30 mouse cellular contexts compared by ENCODE assay signal in the genomic region with DNA sequence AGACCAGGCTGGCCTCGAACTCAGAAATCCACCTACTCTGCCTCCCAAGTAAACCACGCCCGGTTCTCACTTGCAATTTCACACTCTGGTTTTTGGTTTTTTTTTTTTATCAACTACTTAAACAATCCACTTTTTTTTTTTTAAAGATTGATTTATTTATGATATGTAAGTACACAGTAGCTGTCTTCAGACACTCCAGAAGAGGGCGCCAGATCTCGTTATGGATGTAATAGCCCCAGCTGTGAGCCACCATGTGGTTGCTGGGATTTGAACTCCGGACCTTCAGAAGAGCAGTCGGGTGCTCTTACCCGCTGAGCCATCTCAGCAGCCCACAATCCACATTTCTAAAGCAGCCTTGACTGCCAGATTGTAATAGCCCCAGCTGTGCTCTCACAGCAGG. TPM values are rescaled to one million over a fixed set of nuclear protein-coding genes. Genes with fewer than 3 reads are reported as not detected.
DNase-seq lines count a peak whose midpoint lies in the region; ATAC-seq and TF ChIP-seq lines count a peak whose summit lies in the region.
"Had no signal": no experiment of that assay in that cellular context is flagged by ENCODE, and none has a peak within 500 bp of the region (broad histone marks: within the 10 kb centered on the region; RNA-seq: fewer than 3 reads in every experiment).

No protein-coding gene starts in this region.

- no peaks in the 10 kb centered on the region for H3K4me1 ChIP-seq in hindbrain, postnatal 0 days (ENCODE audit: insufficient read depth, low read length)
- no peaks in the 10 kb centered on the region for H3K4me1 ChIP-seq in hindbrain, embryonic 11.5 days (replicated peaks; ENCODE audit: control insufficient read depth, insufficient read depth, low read length)
- no peaks in the 10 kb centered on the region for H3K4me1 ChIP-seq in liver, adult 2 months (ENCODE audit: control insufficient read depth, insufficient read depth, low read length)
- no peaks in the 10 kb centered on the region for H3K4me1 ChIP-seq in liver, embryonic 11.5 days (replicated peaks; ENCODE audit: control insufficient read depth, insufficient read depth, low read length)
- H3K4me1 ChIP-seq in CH12.LX (ENCODE audit: control insufficient read depth in 1 of 2, insufficient read depth in 2 of 2): peaks cover 0 to 3% of the 10 kb centered on the region in 2 experiments; a peak in 1 of 4 replicates
- no peaks in the 10 kb centered on the region for H3K4me1 ChIP-seq in midbrain, postnatal 0 days (ENCODE audit: insufficient read depth, low read length)
- H3K4me1 ChIP-seq: embryonic facial prominence, embryonic 13.5 days; heart, embryonic 10.5 days; heart, embryonic 15.5 days; hindbrain, embryonic 13.5 days; limb, embryonic 13.5 days; neural tube, embryonic 15.5 days had no signal

- no peak for DNase-seq in hindbrain, postnatal 0 days (ENCODE audit: low spot score)
- no peak for DNase-seq in hindbrain, embryonic 11.5 days (ENCODE audit: low spot score)
- no peak for DNase-seq in liver, adult 2 months (ENCODE audit: extremely low read depth, low read depth, low spot score)
- no peak for DNase-seq in liver, embryonic 11.5 days (ENCODE audit: low spot score)
- DNase-seq in CH12.LX (ENCODE audit: extremely low read depth): no peak
- no peak for DNase-seq in Patski (ENCODE audit: low read depth, low spot score)
- no peak for DNase-seq in midbrain, postnatal 0 days (ENCODE audit: low spot score)
- DNase-seq: adrenal gland, postnatal 25 days; cerebellum, adult 11-12 months; cerebellum, adult 9-11 months; heart, postnatal 36 days; kidney, adult 2 months; layer of hippocampus, adult 9-11 months; lung, postnatal 10 days; midbrain, embryonic 14.5 days; right cerebral cortex, postnatal 25 days; spleen, adult 18-20 months; thymus, adult 18-20 months; thymus, postnatal 25 days had no signal

- TF ChIP-seq EP300 in CH12.LX (IDR thresholded peaks at IDR 0.05; ENCODE audit: low read length): no peak

- TF ChIP-seq POLR2A in liver, adult 2 months (IDR thresholded peaks at IDR 0.05; ENCODE audit: extremely low read depth, insufficient read depth, low read length): no peak
- TF ChIP-seq POLR2A in CH12.LX (IDR thresholded peaks at IDR 0.05; ENCODE audit: low read depth, low read length): 0 out of 2 replicates have a peak, but pooled peaks have one; percentile 11

- no peak overlapping the region for H3K4me3 ChIP-seq in hindbrain, postnatal 0 days (ENCODE audit: low read length)
- no peak overlapping the region for H3K4me3 ChIP-seq in hindbrain, embryonic 11.5 days (ENCODE audit: low read depth, low read length)
- H3K4me3 ChIP-seq in liver, adult 2 months (ENCODE audit: insufficient read depth, low read depth, low read length): no peak overlapping the region
- H3K4me3 ChIP-seq in liver, embryonic 11.5 days (ENCODE audit: low read depth, low read length): no peak overlapping the region
- no peak overlapping the region for H3K4me3 ChIP-seq in CH12.LX (replicated peaks in 1 of 3; ENCODE audit: low read depth in 2 of 3, low read length in 2 of 3, poor library complexity in 1 of 3)
- no peak overlapping the region for H3K4me3 ChIP-seq in midbrain, postnatal 0 days (ENCODE audit: low read depth, low read length)
- H3K4me3 ChIP-seq: embryonic facial prominence, embryonic 13.5 days; heart, embryonic 10.5 days; heart, embryonic 15.5 days; hindbrain, embryonic 13.5 days; limb, embryonic 13.5 days; neural tube, embryonic 15.5 days had no signal

- POLR2A ChIA-PET in Patski (lab: Charles Lee): interaction anchor here (0.6 kb wide), 2 partner anchors 37 to 193 kb away, joined by 5 to 6 read pairs; no protein-coding TSS in a partner anchor

- 85% methylated on average over 8 of the region's 8 CpGs for WGBS in hindbrain, postnatal 0 days
- WGBS in hindbrain, embryonic 11.5 days: 83% methylated on average over 8 of the region's 8 CpGs
- 87% methylated on average over 8 of the region's 8 CpGs for WGBS in liver, adult 2 months
- WGBS in liver, embryonic 11.5 days: 82% methylated on average over 8 of the region's 8 CpGs
- whole genome bisulfite sequencing in midbrain, postnatal 0 days: 89% methylated on average over 8 of the region's 8 CpGs

- dilution Hi-C loops in CH12.LX (cut with MboI; ENCODE audit: extremely low pct_ligation_motif_present, extremely low pct_unique_long_range_greater_than_20kb, low sequenced_read_pairs): no loop called here

- H3K27me3 ChIP-seq in hindbrain, postnatal 0 days (ENCODE audit: insufficient read depth, low read length): no peaks in the 10 kb centered on the region
- no peaks in the 10 kb centered on the region for H3K27me3 ChIP-seq in hindbrain, embryonic 11.5 days (ENCODE audit: control insufficient read depth, insufficient read depth, low read length)
- H3K27me3 ChIP-seq in liver, adult 2 months (ENCODE audit: control insufficient read depth, insufficient read depth, low read length): no peaks in the 10 kb centered on the region
- H3K27me3 ChIP-seq in liver, embryonic 11.5 days (replicated peaks; ENCODE audit: control insufficient read depth, insufficient read depth, low read length): no peaks in the 10 kb centered on the region
- H3K27me3 ChIP-seq in CH12.LX (replicated peaks) (no peaks in the 10 kb centered on the region), Patski (no peaks in the 10 kb centered on the region)
- H3K27me3 ChIP-seq in midbrain, postnatal 0 days (ENCODE audit: insufficient read depth, low read length): no peaks in the 10 kb centered on the region
- H3K27me3 ChIP-seq: embryonic facial prominence, embryonic 13.5 days; heart, embryonic 15.5 days; hindbrain, embryonic 13.5 days; limb, embryonic 13.5 days; neural tube, embryonic 15.5 days had no signal

- 0 out of 2 replicates have a peak, but pooled peaks have one; percentile 12 for TF ChIP-seq CTCF in hindbrain, postnatal 0 days (IDR thresholded peaks at IDR 0.05; ENCODE audit: low read depth)
- TF ChIP-seq CTCF in liver, adult 2 months (IDR thresholded peaks at IDR 0.05; ENCODE audit: low read depth, low read length): peak; percentile 19; the same call in 1 of the 2 replicates
- TF ChIP-seq CTCF in CH12.LX (conservative IDR thresholded peaks at IDR 0.05 in 1 of 2, IDR thresholded peaks at IDR 0.05 in 1 of 2; ENCODE audit: low read depth in 2 of 2, low read length in 2 of 2): peak in 1 of 2 experiments; percentile 52; a peak in 2 of 4 replicates
- peak; percentile 46 for TF ChIP-seq CTCF in Patski (IDR thresholded peaks at IDR 0.05)
- no peak for TF ChIP-seq CTCF in midbrain, postnatal 0 days (IDR thresholded peaks at IDR 0.05)

- H3K79me2 ChIP-seq in liver, adult 2 months (ENCODE audit: control insufficient read depth, insufficient read depth, low read length): no peaks in the 10 kb centered on the region
- no peaks in the 10 kb centered on the region for H3K79me2 ChIP-seq in CH12.LX (replicated peaks; ENCODE audit: control insufficient read depth, extremely low read depth, insufficient read depth, poor library complexity, severe bottlenecking)

- no peak overlapping the region for H3K9ac ChIP-seq in hindbrain, postnatal 0 days (replicated peaks; ENCODE audit: low read length)
- H3K9ac ChIP-seq in hindbrain, embryonic 11.5 days (ENCODE audit: low read depth, low read length): no peak overlapping the region
- H3K9ac ChIP-seq in liver, adult 2 months (ENCODE audit: low read depth, low read length): no peak overlapping the region
- H3K9ac ChIP-seq in liver, embryonic 11.5 days (ENCODE audit: low read depth, low read length): no peak overlapping the region
- H3K9ac ChIP-seq in CH12.LX (ENCODE audit: insufficient read depth, low read depth): no peak overlapping the region
- H3K9ac ChIP-seq in midbrain, postnatal 0 days (replicated peaks; ENCODE audit: low read length, poor library complexity, severe bottlenecking): no peak overlapping the region
- H3K9ac ChIP-seq: embryonic facial prominence, embryonic 13.5 days; heart, embryonic 15.5 days; hindbrain, embryonic 13.5 days; limb, embryonic 13.5 days; neural tube, embryonic 15.5 days had no signal

- in situ Hi-C loops in CH12.LX (cut with MboI; ENCODE audit: low pct_ligation_motif_present, low pct_unique_long_range_greater_than_20kb, low sequenced_read_pairs) (loop anchor here (25.0 kb wide), 1 partner anchor 910 kb away; no protein-coding TSS in a partner anchor), Patski (cut with MboI; ENCODE audit: low pct_unique_long_range_greater_than_20kb) (loop anchor here (25.0 kb wide), 2 partner anchors 110 to 484 kb away; no protein-coding TSS in a partner anchor)

- H3K27ac ChIP-seq in hindbrain, postnatal 0 days: no peak overlapping the region
- H3K27ac ChIP-seq in hindbrain, embryonic 11.5 days (ENCODE audit: low read depth, low read length): no peak overlapping the region
- no peak overlapping the region for H3K27ac ChIP-seq in liver, adult 2 months (replicated peaks; ENCODE audit: insufficient read depth, low read depth, low read length)
- H3K27ac ChIP-seq in liver, embryonic 11.5 days (ENCODE audit: low read depth, low read length): no peak overlapping the region
- H3K27ac ChIP-seq in CH12.LX (ENCODE audit: insufficient read depth, low read depth): no peak overlapping the region
- H3K27ac ChIP-seq in midbrain, postnatal 0 days (ENCODE audit: low read depth, low read length): no peak overlapping the region
- H3K27ac ChIP-seq: embryonic facial prominence, embryonic 13.5 days; heart, embryonic 10.5 days; heart, embryonic 15.5 days; hindbrain, embryonic 13.5 days; limb, embryonic 13.5 days; neural tube, embryonic 15.5 days had no signal

- H3K9me3 ChIP-seq in hindbrain, postnatal 0 days (ENCODE audit: low read length): no peaks in the 10 kb centered on the region
- H3K9me3 ChIP-seq in hindbrain, embryonic 11.5 days (ENCODE audit: control insufficient read depth, low read length): no peaks in the 10 kb centered on the region
- no peaks in the 10 kb centered on the region for H3K9me3 ChIP-seq in liver, embryonic 11.5 days (ENCODE audit: control insufficient read depth, low read length)
- H3K9me3 ChIP-seq in CH12.LX (replicated peaks; ENCODE audit: low read length): no peaks in the 10 kb centered on the region
- H3K9me3 ChIP-seq in midbrain, postnatal 0 days (ENCODE audit: low read length): no peaks in the 10 kb centered on the region
- H3K9me3 ChIP-seq: embryonic facial prominence, embryonic 13.5 days; G1E; heart, embryonic 10.5 days; heart, embryonic 15.5 days; hindbrain, embryonic 13.5 days; limb, embryonic 13.5 days; neural tube, embryonic 15.5 days had no signal

- CTCF ChIA-PET in Patski (lab: Charles Lee): interaction anchor here (1.0 kb wide), 1 partner anchor 11 kb away, joined by 4 read pairs; no protein-coding TSS in a partner anchor

- H3K36me3 ChIP-seq in hindbrain, postnatal 0 days (ENCODE audit: insufficient read depth, low read length): peaks cover 8% of the 10 kb centered on the region
- H3K36me3 ChIP-seq in hindbrain, embryonic 11.5 days (ENCODE audit: control insufficient read depth, insufficient read depth, low read length): no peaks in the 10 kb centered on the region
- H3K36me3 ChIP-seq in liver, adult 2 months (ENCODE audit: control insufficient read depth, insufficient read depth, low read length): peaks cover 5% of the 10 kb centered on the region; the same call in 1 of the 2 replicates
- H3K36me3 ChIP-seq in liver, embryonic 11.5 days (ENCODE audit: control insufficient read depth, insufficient read depth, low read length): peaks cover 10% of the 10 kb centered on the region; the same call in 1 of the 2 replicates
- peaks cover 9 to 44% of the 10 kb centered on the region in 2 experiments for H3K36me3 ChIP-seq in CH12.LX (replicated peaks in 1 of 2; ENCODE audit: control insufficient read depth in 1 of 2, insufficient read depth in 1 of 2, low read length in 1 of 2)
- peaks cover 5% of the 10 kb centered on the region for H3K36me3 ChIP-seq in midbrain, postnatal 0 days (ENCODE audit: insufficient read depth, low read length)

- no peak for ATAC-seq in hindbrain, postnatal 0 days
- no peak for ATAC-seq in hindbrain, embryonic 11.5 days (ENCODE audit: low FRiP score)
- ATAC-seq in liver, embryonic 11.5 days (replicated peaks; ENCODE audit: low FRiP score): no peak
- no peak for ATAC-seq in Patski
- ATAC-seq in granulocyte monocyte progenitor cell, adult 5-6 weeks (replicated peaks; ENCODE audit: poor library complexity, severe bottlenecking): no peak
- ATAC-seq in midbrain, postnatal 0 days (ENCODE audit: low FRiP score): no peak
- ATAC-seq: CD4-positive, CD25-positive, alpha-beta regulatory T cell, adult 4 months; forebrain, embryonic 16.5 days; inflammation-experienced regulatory T-cells, adult 6 months had no signal

- H3K4me2 ChIP-seq in hindbrain, postnatal 0 days (ENCODE audit: low read depth, low read length): no peak overlapping the region
- H3K4me2 ChIP-seq in hindbrain, embryonic 11.5 days (replicated peaks; ENCODE audit: low read depth, low read length): no peak overlapping the region
- no peak overlapping the region for H3K4me2 ChIP-seq in liver, embryonic 11.5 days
- H3K4me2 ChIP-seq in CH12.LX (ENCODE audit: insufficient read depth, low read depth, poor library complexity, severe bottlenecking): no peak overlapping the region
- H3K4me2 ChIP-seq in midbrain, postnatal 0 days (ENCODE audit: low read depth, low read length, poor library complexity, severe bottlenecking): no peak overlapping the region
- H3K4me2 ChIP-seq: embryonic facial prominence, embryonic 13.5 days; heart, embryonic 15.5 days; hindbrain, embryonic 13.5 days; limb, embryonic 13.5 days; neural tube, embryonic 15.5 days had no signal

- TF ChIP-seq RAD21 in CH12.LX (IDR thresholded peaks at IDR 0.05; ENCODE audit: low read depth, low read length): no peak; the same call in none of the 2 replicates

RNA-seq across cellular contexts. Expression of a gene that starts 23.5 kb away (rescaled TPM):
- 26.9 and 27.2 TPM in 2 replicates for total RNA-seq in hindbrain, postnatal 0 days (2014; rRNA removed)
- polyA plus RNA-seq in hindbrain, postnatal 0 days (2015; fragmentation: Nextera tagmentation; extraction: Ambion mirVana): 149 and 153 TPM in 2 replicates
- 224 and 230 TPM in 2 replicates for polyA plus RNA-seq in hindbrain, embryonic 11.5 days (2014; fragmentation: Nextera tagmentation; extraction: Ambion mirVana)
- total RNA-seq in liver, adult 2 months (2014; rRNA removed): 53.5 and 54.7 TPM in 2 replicates
- polyA plus RNA-seq in liver, adult 2 months (2012; rRNA removed): 14.5 and 15.9 TPM in 2 replicates
- polyA plus RNA-seq in liver, embryonic 11.5 days (2014; fragmentation: Nextera tagmentation; extraction: Ambion mirVana): 222 and 237 TPM in 2 replicates
- total RNA-seq in CH12.LX (2012; rRNA removed) (108 and 144 TPM in 2 replicates), CH12.LX (2014; rRNA removed) (151 and 172 TPM in 2 replicates)
- polyA plus RNA-seq in CH12.LX (2012; ENCODE audit: insufficient read length, low read depth) (257 and 288 TPM in 2 replicates), Patski (2021) (118 TPM)
- total RNA-seq in granulocyte monocyte progenitor cell, adult 5-6 weeks (2014; fragmentation: Nextera tagmentation): 79.4 and 82.9 TPM in 2 replicates
- total RNA-seq in granulocyte monocyte progenitor cell, adult 5-6 weeks (2017): 149 and 152 TPM in 2 replicates
- total RNA-seq in midbrain, postnatal 0 days (2014; rRNA removed): 39.6 and 49.4 TPM in 2 replicates
- 150 and 156 TPM in 2 replicates for polyA plus RNA-seq in midbrain, postnatal 0 days (2015; fragmentation: Nextera tagmentation; extraction: Ambion mirVana)

RNA-seq across cellular contexts. Expression of a gene that starts 32.3 kb away (rescaled TPM):
- 41.0 and 42.2 TPM in 2 replicates for total RNA-seq in hindbrain, postnatal 0 days (2014; rRNA removed)
- 43.6 and 44.8 TPM in 2 replicates for polyA plus RNA-seq in hindbrain, postnatal 0 days (2015; fragmentation: Nextera tagmentation; extraction: Ambion mirVana)
- polyA plus RNA-seq in hindbrain, embryonic 11.5 days (2014; fragmentation: Nextera tagmentation; extraction: Ambion mirVana): 26.8 and 32.3 TPM in 2 replicates
- total RNA-seq in liver, adult 2 months (2014; rRNA removed): 9.4 and 10.5 TPM in 2 replicates
- 3.5 and 4.1 TPM in 2 replicates for polyA plus RNA-seq in liver, adult 2 months (2012; rRNA removed)
- 19.2 and 19.4 TPM in 2 replicates for polyA plus RNA-seq in liver, embryonic 11.5 days (2014; fragmentation: Nextera tagmentation; extraction: Ambion mirVana)
- 2.1 and 2.4 TPM in 2 replicates for total RNA-seq in CH12.LX (2012; rRNA removed)
- 3.6 and 5.3 TPM in 2 replicates for total RNA-seq in CH12.LX (2014; rRNA removed)
- polyA plus RNA-seq in CH12.LX (2012; ENCODE audit: insufficient read length, low read depth): 3.6 and 5.4 TPM in 2 replicates
- 7.3 TPM for polyA plus RNA-seq in Patski (2021)
- total RNA-seq in granulocyte monocyte progenitor cell, adult 5-6 weeks (2014; fragmentation: Nextera tagmentation): 18.3 and 28.0 TPM in 2 replicates
- total RNA-seq in granulocyte monocyte progenitor cell, adult 5-6 weeks (2017): 11.7 and 13.9 TPM in 2 replicates
- total RNA-seq in midbrain, postnatal 0 days (2014; rRNA removed): 54.8 and 56.5 TPM in 2 replicates
- 50.5 and 54.0 TPM in 2 replicates for polyA plus RNA-seq in midbrain, postnatal 0 days (2015; fragmentation: Nextera tagmentation; extraction: Ambion mirVana)

RNA-seq across cellular contexts. Expression of a gene that starts 44.9 kb away (rescaled TPM):
- 12.8 and 18.3 TPM in 2 replicates for total RNA-seq in hindbrain, postnatal 0 days (2014; rRNA removed)
- 8.4 and 9.3 TPM in 2 replicates for polyA plus RNA-seq in hindbrain, postnatal 0 days (2015; fragmentation: Nextera tagmentation; extraction: Ambion mirVana)
- polyA plus RNA-seq in hindbrain, embryonic 11.5 days (2014; fragmentation: Nextera tagmentation; extraction: Ambion mirVana): 18.8 and 22.6 TPM in 2 replicates
- 6.4 and 7.8 TPM in 2 replicates for total RNA-seq in liver, adult 2 months (2014; rRNA removed)
- 5.3 and 6.5 TPM in 2 replicates for polyA plus RNA-seq in liver, adult 2 months (2012; rRNA removed)
- 19.9 TPM in 2 replicates for polyA plus RNA-seq in liver, embryonic 11.5 days (2014; fragmentation: Nextera tagmentation; extraction: Ambion mirVana)
- 22.2 and 23.1 TPM in 2 replicates for total RNA-seq in CH12.LX (2012; rRNA removed)
- total RNA-seq in CH12.LX (2014; rRNA removed): 8.8 and 11.5 TPM in 2 replicates
- 31.9 and 44.4 TPM in 2 replicates for polyA plus RNA-seq in CH12.LX (2012; ENCODE audit: insufficient read length, low read depth)
- polyA plus RNA-seq in Patski (2021): 19.6 TPM
- 32.8 and 36.7 TPM in 2 replicates for total RNA-seq in granulocyte monocyte progenitor cell, adult 5-6 weeks (2014; fragmentation: Nextera tagmentation)
- 13.6 and 20.3 TPM in 2 replicates for total RNA-seq in granulocyte monocyte progenitor cell, adult 5-6 weeks (2017)
- total RNA-seq in midbrain, postnatal 0 days (2014; rRNA removed): 15.9 and 20.4 TPM in 2 replicates
- polyA plus RNA-seq in midbrain, postnatal 0 days (2015; fragmentation: Nextera tagmentation; extraction: Ambion mirVana): 8.4 and 8.9 TPM in 2 replicates
